Mouse (Mus musculus) forebrain, postnatal 0 days (tissue): ENCODE measurements around the gene Tpst2. TPM values are rescaled to one million over a fixed set of nuclear protein-coding genes. Genes with fewer than 3 reads are reported as not detected.

Experiments
- ATAC-seq: fragments of 200-750 bp; cut with Nextera tagmentation; 2 replicates; pipeline ENCODE4 v1.8.0; 2017; ENCODE audit warnings: mild to moderate bottlenecking, moderate library complexity
- DNase-seq: peaks from one replicate; pipeline ENCODE4 v3.0.0-alpha.2; 2015
- H3K27ac ChIP-seq: fragments of 300-500 bp; sonication (generic); 2 replicates; pipeline ENCODE4 v1.5.1; 2014; ENCODE audit warnings: low read depth, mild to moderate bottlenecking, antibody characterized with exemption, low read length, moderate library complexity, mixed read lengths
- H3K27me3 ChIP-seq: fragments of 300-500 bp; sonication (generic); 2 replicates; pipeline ENCODE4 v1.6.1; 2014; ENCODE audit warnings: mild to moderate bottlenecking, low read length, mixed read lengths; ENCODE audit not compliant: insufficient read depth
- H3K36me3 ChIP-seq: fragments of 300-500 bp; sonication (generic); 2 replicates; pipeline ENCODE4 v1.6.1; 2014; ENCODE audit warnings: mild to moderate bottlenecking, moderate library complexity; ENCODE audit not compliant: insufficient read depth
- H3K4me1 ChIP-seq: fragments of 300-500 bp; sonication (generic); 2 replicates; pipeline ENCODE4 v1.6.1; 2014; ENCODE audit warnings: antibody characterized with exemption; ENCODE audit not compliant: insufficient read depth
- H3K4me2 ChIP-seq: fragments of 300-500 bp; sonication (generic); 2 replicates; pipeline ENCODE4 v1.6.1; 2014; ENCODE audit warnings: low read depth, mild to moderate bottlenecking, moderate library complexity
- H3K4me3 ChIP-seq: fragments of 300-500 bp; sonication (generic); 2 replicates; pipeline ENCODE4 v1.5.1; 2014; ENCODE audit warnings: low read depth, low read length, mixed read lengths
- H3K9ac ChIP-seq: fragments of 300-500 bp; sonication (generic); 2 replicates; pipeline ENCODE4 v1.6.1; 2014; ENCODE audit warnings: mild to moderate bottlenecking
- H3K9me3 ChIP-seq: fragments of 300-500 bp; sonication (generic); 2 replicates; pipeline ENCODE4 v1.6.1; 2016; ENCODE audit warnings: low read length
- CTCF ChIP-seq: sonication (generic); IDR thresholded peaks from 2 replicates; pipeline ENCODE4 v1.5.1; 2016; ENCODE audit warnings: antibody characterized with exemption, control low read depth, low read depth
- WGBS: fragments of 180-500 bp; shearing (Covaris S2); extraction: QIAGEN DNeasy Blood & Tissue Kit; methylation state at CpG from one replicate; pipeline ENCODE4 v1.1.7; 2014; 5-methylcytosine and 5-hydroxymethylcytosine counted together
- polyA plus RNA-seq: library from polyadenylated mRNA; unstranded; fragments of >200 nt; fragmentation: Nextera tagmentation; extraction: Ambion mirVana; gene quantifications from 2 replicates; pipeline ENCODE4 v1.2.1, GENCODE M21; 2015
- total RNA-seq: library from RNA; depleted of rRNA; stranded (reverse); fragments of >200 nt; gene quantifications from 2 replicates; pipeline ENCODE4 v1.2.3, GENCODE M21; 2014

Gene Tpst2
- total and polyA plus RNA-seq, 2 experiments from 2014 or later: 37.9 to 45.0 TPM

DNA sequence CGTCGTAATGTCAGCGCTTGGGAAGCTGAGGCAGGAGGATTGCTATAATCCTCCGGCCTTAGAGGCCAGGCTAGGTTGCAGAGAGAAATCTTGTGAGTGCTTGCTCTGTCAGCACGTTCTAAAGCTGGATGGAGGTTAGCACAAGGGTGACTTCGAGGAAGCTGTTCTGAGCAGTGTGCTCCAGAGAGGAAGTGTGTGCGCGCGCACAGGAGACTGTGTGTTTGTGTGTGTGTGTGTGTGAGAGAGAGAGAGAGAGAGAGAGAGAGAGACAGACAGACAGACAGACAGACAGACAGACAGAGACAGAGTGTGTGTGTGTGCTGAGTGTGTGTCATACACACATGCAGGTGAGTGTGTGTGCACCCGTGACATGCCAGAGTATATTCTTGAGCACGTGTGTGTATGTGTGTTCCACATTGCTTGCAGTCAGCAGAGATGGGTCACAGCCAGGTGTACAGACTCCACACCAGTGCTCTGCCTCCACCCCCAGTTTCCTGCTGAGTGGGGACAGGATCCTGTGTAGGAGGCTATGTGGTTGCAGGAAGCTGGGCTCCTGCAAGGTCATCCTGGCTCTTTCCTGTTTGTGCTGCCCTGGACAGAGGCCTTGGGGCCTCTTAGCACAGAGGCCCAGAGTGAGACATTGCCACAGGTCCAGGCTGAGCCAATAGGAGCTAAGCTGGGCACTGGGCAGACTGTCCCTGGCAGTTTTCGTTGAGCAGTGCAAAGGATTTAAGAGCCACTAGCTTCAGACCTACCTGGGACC is 21.9 kb downstream of the Tpst2 start:
- no peak for TF ChIP-seq CTCF
- ATAC-seq (no peak), DNase-seq (no peak)
- H3K27ac ChIP-seq: no peak overlapping the region
- H3K4me1 ChIP-seq: no peaks in the 10 kb centered on the region
- H3K36me3 ChIP-seq: no peaks in the 10 kb centered on the region
- no peak overlapping the region for H3K4me2 ChIP-seq
- H3K4me3 ChIP-seq: no peak overlapping the region
- no peaks in the 10 kb centered on the region for H3K27me3 ChIP-seq
- H3K9me3 ChIP-seq: no peaks in the 10 kb centered on the region
- 91% methylated on average over 12 of the region's 12 CpGs for WGBS
- no peak overlapping the region for H3K9ac ChIP-seq

DNA sequence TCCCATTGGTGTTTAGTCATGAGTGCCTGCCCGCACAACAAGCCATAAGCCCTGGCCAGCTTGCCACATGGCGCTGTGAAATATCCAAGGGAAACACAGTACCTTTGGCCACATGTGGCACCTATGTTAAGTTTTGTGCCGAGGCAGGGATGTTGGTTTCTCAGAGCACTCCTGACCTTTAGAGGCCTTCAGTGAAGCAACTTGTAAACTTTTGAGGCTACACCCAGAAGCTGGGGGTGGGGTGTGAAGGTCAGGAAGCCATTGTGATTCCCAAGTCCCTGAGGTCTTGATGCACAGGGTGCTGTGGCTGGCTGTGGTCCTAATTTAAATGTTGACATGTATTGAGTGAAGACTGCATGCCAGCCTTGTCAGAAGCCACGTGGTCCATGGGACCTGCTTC is 22.9 kb downstream of the Tpst2 start:
- 88% methylated on average over 4 of the region's 4 CpGs for WGBS
- DNase-seq: no peak
- H3K36me3 ChIP-seq: no peaks in the 10 kb centered on the region
- H3K4me2 ChIP-seq: no peak overlapping the region
- H3K4me3 ChIP-seq: no peak overlapping the region
- H3K27ac ChIP-seq: no peak overlapping the region
- H3K27me3 ChIP-seq: no peaks in the 10 kb centered on the region
- no peak for TF ChIP-seq CTCF
- H3K4me1 ChIP-seq: no peaks in the 10 kb centered on the region
- no peaks in the 10 kb centered on the region for H3K9me3 ChIP-seq
- no peak overlapping the region for H3K9ac ChIP-seq
- no peak for ATAC-seq

DNA sequence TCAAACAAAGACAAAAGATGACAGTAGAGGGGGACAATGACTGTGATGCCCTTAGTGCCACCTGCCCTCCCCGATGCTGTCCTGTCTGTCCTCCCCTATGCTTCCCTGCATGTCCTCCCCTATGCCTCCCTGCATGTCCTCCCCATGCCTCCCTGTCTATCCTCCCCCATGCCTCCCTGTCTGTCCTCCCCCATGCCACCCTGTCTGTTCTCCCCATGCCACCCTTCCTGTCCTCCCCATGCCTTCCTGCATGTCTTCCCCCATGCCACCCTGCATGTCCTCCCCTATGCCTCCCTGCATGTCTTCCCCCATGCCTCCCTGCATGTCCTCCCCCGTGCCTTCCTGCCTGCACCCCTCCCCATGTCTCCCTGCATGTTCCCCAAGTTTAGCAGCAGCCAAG is 23.6 kb downstream of the Tpst2 start:
- no peak for TF ChIP-seq CTCF
- Histone ChIP-seq H3K36me3 (no peaks in the 10 kb centered on the region), H3K27ac (no peak overlapping the region), H3K4me1 (no peaks in the 10 kb centered on the region), H3K27me3 (no peaks in the 10 kb centered on the region), H3K4me3 (no peak overlapping the region), H3K9me3 (no peaks in the 10 kb centered on the region), H3K9ac (no peak overlapping the region), H3K4me2 (no peak overlapping the region)
- DNase-seq: no peak
- ATAC-seq: no peak
- 82% methylated on average over 2 of the region's 2 CpGs for WGBS

DNA sequence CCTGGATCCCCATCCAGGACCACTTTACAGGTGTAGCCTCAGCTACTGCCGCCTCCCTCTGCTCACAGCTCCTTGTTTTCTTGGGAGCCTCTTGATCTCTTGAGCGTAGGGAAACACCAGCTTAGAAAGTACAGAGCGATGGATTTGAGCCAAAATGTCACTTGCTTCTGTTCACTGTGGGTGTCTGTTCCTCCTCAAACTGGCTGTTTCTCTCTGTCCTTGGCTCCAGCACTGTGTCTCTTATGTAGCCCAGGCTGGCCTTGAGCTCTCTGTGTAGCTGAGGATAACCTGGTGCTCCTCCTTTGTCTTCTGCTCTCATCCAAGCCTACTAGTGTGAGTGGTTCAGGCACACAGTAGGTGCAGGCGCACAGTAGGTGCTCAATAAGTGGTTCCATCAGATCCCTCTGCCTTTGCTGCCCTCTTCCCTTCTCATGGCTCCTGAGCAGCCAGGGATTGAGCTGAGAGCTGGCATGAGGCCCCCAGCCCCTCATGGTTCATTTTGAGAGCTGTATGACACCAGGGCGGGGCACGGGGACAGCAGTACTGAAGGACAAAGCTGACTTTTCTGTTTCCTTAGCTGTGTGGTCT is 24.3 kb downstream of the Tpst2 start:
- 86% methylated on average over 6 of the region's 6 CpGs for WGBS
- Histone ChIP-seq H3K4me3 (no peak overlapping the region), H3K27ac (no peak overlapping the region), H3K27me3 (no peaks in the 10 kb centered on the region), H3K9me3 (no peaks in the 10 kb centered on the region), H3K4me2 (no peak overlapping the region), H3K4me1 (no peaks in the 10 kb centered on the region), H3K9ac (no peak overlapping the region), H3K36me3 (no peaks in the 10 kb centered on the region)
- no peak for TF ChIP-seq CTCF
- no peak for ATAC-seq
- DNase-seq: no peak

DNA sequence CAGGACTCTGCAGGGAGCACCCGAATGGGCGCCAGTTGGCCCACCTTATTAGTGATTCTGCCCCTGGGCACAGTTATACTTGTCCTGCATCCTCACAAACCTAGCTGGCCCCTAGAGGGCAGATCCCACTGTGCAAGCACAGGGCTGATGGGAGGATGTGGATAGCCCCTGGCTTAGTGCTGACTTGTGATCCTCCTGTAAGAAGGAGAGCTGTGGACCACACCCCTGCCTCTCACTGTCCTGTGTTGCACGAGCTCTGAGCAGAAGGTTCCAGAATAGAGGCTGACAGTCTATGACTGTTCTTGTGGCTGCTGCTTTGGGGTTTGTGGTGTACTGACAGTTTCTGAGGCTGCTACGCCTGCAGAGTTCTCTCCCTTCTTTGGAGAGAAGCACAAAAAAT is 25.2 kb downstream of the Tpst2 start:
- no peak for ATAC-seq
- no peak overlapping the region for H3K4me2 ChIP-seq

DNA sequence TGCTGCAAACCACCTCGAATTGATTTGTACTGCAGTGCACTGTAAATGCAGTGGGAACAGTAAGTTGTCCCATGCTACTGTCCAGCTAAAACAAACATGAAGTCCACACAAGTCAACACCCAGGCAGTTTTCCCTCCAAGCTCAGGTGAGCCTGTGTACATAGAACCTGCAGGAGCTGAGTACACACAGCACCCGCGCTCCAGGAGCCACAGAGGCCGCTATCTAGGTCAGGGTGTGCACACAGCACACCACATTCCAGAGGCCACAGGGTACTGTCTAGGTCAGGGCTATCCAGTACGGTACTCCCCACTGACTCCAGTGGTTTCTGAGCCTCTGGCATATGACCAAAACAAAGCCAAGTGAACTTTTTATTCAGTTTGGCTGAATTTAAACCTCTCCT is 25.8 kb downstream of the Tpst2 start:
- Histone ChIP-seq H3K27ac (no peak overlapping the region), H3K9me3 (no peaks in the 10 kb centered on the region), H3K4me3 (no peak overlapping the region), H3K36me3 (no peaks in the 10 kb centered on the region), H3K9ac (no peak overlapping the region), H3K27me3 (no peaks in the 10 kb centered on the region), H3K4me1 (no peaks in the 10 kb centered on the region), H3K4me2 (no peak overlapping the region)
- TF ChIP-seq CTCF: no peak
- no peak for DNase-seq
- no peak for ATAC-seq
- 88% methylated on average over 5 of the region's 5 CpGs for WGBS

More for the DNA sequence above, 25.2 kb downstream of the Tpst2 start:
- DNase-seq: no peak
- Histone ChIP-seq H3K27ac (no peak overlapping the region), H3K9ac (no peak overlapping the region), H3K4me1 (no peaks in the 10 kb centered on the region), H3K36me3 (no peaks in the 10 kb centered on the region), H3K9me3 (no peaks in the 10 kb centered on the region), H3K27me3 (no peaks in the 10 kb centered on the region), H3K4me3 (no peak overlapping the region)
- TF ChIP-seq CTCF: no peak
- 81% methylated on average over 4 of the region's 4 CpGs for WGBS

DNA sequence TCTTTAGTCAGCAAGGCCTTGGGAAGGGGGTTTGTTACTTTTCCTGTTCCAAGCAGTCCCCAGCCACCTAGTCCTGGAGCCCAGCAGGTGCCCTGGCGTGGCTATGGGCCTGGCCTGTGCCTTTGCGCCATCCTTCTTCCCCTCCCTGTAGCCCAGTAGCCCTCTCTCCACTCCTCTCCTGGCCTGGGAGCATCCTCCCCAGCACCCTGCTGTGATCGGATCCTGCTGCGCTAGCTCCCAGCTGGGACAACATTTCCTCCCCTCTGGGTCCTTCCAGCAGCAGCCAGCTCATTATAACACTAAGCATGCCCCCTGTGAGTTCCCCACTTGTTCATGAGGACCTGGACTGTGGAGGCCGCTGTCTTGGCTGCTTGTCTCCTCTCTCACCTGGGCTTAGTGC is 29.4 kb downstream of the Tpst2 start:
- Histone ChIP-seq H3K4me1 (no peaks in the 10 kb centered on the region), H3K4me2 (no peak overlapping the region), H3K36me3 (peaks cover 25% of the 10 kb centered on the region), H3K9ac (no peak overlapping the region), H3K9me3 (no peaks in the 10 kb centered on the region), H3K27me3 (no peaks in the 10 kb centered on the region), H3K4me3 (no peak overlapping the region), H3K27ac (no peak overlapping the region)
- no peak for DNase-seq
- WGBS: 60% methylated on average over 5 of the region's 5 CpGs
- no peak for TF ChIP-seq CTCF
- ATAC-seq: no peak
